Mouse (Mus musculus): Measurements from ENCODE around the gene Ccdc120.
"Not testable (repeated sequence)": the region's sequence is repeated elsewhere in the genome, so short reads cannot be mapped to it uniquely, and the experiment has no call there.

Ccdc120 gene

DNA sequence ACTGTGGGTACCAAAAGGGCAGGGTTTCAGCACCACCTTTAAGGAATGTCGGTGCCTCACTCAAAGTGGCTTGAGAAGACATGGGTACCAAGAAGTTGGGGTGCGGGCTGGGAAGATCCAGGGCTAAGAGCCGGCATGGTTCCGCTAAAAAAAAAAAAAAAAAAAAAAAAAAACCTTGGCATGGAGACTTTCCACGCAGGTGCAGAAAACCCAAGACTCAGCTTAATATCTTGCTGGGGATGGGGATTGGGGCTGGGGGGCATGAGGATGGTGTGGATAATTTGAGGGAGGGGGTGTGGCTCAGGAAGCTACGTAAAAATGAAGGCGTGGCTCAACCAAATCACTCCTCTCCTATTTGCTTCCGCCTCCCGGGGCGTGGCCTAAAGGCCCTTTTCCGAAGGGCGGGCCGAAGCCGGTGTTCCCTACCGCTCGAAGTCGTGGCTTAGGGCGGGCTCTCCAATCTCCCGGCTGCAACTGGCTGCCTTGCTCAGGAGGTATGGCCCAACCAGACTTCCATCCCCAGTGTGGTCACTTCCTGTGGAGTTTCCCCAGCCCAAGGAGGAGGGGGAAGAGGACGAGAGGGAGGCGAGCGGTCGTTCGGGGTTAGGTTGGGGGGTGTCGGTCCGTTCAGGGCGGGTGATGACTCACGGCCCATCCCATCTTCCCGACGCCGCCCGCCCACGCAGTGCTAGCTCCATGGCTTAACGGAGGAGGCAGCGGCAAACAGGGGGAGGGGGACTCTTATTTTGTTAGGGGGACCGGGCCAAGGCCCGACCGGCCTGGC lies 11.6 kb upstream of the Ccdc120 start, which contains the start of gene Tfe3:
TSS of gene Tfe3 (plus strand) at position 424 of the 784 bp plus-strand sequence.
- DNase-seq (ENCODE audit: inconsistent age in 2 of 2, low spot score in 1 of 2): peak; percentile 95

DNA sequence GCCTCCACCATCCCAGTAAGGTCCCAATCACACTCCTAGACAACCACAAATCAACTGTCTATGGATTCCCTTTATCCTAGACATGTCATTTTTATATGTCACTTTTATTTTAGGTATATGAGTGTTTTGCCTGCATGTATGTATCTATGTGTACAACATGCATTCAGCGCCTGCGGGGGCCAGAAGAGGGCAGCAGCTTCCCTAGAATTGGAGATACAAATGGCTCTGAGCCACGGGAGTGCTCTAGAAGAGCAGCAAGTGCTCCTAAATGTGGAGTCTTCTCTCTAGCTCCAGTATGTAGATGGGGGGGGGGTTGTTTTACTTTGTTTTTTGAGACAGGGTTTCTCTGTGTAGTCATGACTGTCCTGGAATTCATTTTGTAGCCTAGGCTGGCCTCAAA lies 2.9 kb upstream of the Ccdc120 start:
- DNase-seq (ENCODE audit: inconsistent age in 2 of 2, low spot score in 1 of 2): not testable (repeated sequence)

DNA sequence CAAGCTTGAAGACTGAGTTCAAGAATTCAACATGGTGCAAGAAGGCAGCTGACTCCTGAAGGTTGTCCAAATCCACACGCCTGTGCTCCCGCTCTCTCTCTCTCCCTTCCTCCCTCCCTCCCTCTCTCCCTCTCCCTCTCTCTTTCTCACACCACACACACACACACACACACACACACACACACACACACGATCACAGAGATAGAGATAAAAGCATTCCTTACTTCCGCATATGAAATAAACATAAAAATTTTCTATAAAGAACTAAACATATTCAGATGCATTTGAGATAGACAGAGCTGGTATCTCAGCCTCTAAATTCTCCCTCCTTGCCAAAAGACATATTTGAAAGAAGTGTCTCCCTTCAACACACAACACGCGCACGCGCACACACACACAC lies 5.3 kb downstream of the Ccdc120 start:
- DNase-seq (ENCODE audit: inconsistent age in 2 of 2, low spot score in 1 of 2): no peak

DNA sequence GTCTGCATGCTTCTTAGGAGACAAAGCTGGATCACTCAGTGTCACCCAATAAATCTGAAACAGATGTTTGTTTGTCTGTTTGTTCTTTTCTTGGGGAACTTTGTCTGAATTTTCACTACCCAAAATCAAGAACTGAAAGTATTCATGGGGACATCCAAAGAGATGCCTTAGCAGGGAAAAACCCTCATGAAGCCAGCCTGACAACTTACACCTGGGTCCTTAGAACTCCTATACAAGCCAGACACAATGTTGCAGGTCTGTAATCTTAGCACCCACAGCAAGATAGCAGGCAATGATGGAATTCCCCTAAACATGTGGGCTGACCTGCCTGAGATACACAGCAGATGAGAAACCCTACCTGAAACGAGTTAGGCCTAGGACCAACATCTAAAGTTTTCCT lies 5.8 kb downstream of the Ccdc120 start:
- DNase-seq (ENCODE audit: inconsistent age in 2 of 2, low spot score in 1 of 2): no peak

DNA sequence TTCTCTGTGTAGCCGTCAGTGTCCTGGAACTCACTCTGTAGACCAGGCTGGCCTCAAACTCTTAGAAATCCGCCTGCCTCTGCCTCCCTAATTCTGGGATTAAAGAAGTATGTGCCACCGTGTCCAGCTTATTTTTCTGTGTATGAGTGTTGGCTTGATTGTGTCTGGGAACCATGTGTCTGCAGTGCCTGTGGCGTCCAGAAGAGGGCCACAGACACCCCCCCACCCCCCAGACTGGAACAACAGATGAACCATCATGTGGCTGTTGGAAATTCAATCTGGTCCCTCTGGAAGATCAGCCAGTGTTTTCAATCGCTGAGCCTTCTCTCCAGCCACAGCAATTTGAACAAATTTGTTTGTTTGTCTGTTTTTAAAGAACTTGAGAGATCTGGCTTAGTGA lies 7.2 kb downstream of the Ccdc120 start:
- no peak for DNase-seq (ENCODE audit: inconsistent age in 2 of 2, low spot score in 1 of 2)

DNA sequence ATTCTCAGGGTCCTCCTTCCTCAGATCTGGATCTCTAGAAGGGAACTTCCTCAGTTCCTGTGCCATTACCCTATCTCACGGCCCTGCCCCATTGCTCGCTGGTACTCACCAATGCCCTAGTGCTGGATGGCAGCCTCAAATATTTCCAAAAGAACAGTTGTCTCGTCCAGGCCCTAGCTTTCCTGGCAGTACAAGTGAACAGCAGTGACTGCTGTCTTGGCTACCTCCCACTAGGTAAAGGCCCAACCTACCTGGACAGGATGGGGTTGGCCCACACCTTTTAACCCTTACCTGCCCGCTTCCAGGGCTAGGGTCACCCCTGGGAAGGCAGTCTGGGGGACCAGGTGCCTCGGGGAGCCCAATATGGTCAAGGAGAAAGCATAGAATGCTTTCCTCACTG lies 9.6 kb downstream of the Ccdc120 start:
- DNase-seq (ENCODE audit: inconsistent age in 2 of 2, low spot score in 1 of 2): no peak

DNA sequence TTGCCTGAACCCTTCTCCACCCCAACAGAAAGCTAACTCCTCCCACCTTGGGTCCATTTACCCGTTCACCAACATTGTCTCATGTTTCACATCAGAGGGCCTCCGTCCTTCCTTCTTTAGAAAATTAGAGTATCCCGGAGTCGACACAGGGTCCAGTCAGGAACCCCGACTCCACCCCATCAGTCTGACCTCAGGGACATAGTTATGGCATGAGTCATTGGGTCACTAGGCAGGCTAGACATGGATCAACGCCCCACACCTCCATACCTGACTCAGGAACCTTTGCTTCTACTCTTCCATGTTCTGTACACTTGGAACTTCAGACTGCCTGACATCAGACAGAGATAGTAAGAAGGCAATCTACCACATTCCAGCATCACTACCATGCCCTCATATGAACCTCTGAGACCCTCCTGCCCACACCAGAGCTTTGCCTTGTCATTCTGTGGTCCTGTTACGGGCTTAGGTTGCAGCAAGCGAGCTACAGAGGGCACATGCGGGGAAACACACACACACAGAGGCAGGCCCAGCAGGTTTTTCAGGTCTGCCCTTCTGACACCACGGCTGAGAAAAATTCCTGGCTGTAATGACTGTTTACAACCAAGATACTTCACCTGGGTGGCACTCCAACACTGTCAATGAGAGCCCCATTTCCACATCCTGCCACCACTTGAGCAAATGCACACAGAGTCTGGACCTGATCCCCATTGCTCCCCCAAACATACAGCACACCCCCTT lies 10.5 kb downstream of the Ccdc120 start:
- no peak for DNase-seq (ENCODE audit: inconsistent age in 2 of 2, low spot score in 1 of 2)

DNA sequence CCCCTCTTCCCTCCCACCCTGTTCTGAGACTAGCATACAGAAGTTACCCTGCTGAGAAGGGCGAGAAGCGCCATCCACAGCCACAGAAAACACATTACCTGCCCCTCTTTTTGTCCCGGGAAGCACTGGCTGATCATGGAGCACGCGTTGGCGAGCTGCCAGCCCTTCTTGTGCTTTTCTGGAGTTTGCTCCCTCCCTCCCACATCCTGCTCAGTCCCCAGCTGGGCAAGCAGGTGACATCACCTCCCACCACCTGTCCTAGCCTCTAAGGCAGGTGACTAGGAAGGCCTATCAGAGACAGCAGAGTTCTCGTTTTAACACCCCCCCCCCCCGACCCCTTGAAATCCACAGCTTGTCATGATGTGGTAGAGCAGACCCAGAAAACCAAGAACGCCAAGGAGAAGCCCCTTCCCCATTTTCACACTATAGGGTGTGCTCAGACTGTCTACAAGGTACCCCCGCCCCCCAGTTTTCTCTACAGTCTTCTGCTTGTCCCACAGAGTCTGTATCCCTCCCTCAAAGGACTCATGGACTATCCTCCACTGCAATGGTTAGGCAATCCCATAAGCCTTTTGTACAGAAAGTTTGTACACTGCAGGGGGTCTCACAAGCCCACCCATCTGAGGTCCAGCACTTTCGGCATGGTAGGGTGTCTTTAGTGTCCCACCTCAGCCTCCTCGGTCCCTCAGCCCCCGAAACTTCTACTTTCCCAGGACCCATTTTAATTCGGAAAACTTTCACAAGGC lies 11.2 kb downstream of the Ccdc120 start:
- DNase-seq (ENCODE audit: inconsistent age in 2 of 2, low spot score in 1 of 2): no peak

DNA sequence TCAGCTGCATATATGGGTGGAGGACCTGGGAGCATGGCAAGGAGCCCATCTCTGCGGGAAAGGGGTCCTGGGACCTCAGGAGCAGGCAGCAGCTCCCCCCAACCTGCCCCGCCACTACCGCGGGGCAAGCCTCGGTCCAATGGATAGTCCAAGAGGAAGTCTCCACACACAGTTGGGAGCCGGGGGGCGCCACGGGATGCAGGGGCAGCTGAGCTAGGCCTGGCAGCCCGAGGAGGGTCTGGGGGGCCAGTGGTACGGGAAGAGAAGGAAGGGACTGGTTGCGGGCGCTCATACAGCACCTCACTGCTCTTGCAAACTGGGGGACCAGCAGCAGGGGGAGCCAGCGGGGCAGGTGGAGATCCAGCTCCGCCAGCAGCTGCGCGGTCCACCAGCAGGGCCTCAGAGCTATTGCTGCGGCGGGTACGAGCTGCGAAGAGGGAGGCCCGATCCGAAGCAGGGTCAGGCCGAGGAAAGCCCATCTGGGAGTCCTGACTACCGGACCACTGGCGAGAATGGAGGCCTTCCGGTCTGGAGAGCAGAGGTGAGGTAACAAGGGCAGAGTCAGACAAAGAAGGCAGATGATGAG lies 17.0 kb downstream of the Ccdc120 start:
- peak; percentile 63 to 79 for DNase-seq (ENCODE audit: inconsistent age in 2 of 2, low spot score in 1 of 2)

DNA sequence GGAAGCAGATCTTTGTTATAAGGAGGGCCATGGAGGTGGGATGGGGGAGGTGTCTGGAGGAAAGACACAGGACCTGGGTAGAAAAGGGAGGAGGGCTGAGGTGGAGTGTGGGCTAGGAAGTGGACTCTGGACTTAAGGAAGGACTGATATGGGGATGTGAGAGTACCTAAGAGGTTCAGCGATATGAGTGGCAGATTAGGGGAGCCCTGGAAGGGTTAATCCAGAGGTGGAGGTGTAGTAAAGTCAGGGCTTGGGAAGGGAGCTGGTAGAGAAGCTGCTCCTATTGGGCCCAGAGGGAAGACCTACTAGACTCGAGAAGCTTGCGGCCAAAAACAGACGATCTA lies 21.8 kb downstream of the Ccdc120 start:
- no peak for DNase-seq (ENCODE audit: inconsistent age in 2 of 2, low spot score in 1 of 2)

DNA sequence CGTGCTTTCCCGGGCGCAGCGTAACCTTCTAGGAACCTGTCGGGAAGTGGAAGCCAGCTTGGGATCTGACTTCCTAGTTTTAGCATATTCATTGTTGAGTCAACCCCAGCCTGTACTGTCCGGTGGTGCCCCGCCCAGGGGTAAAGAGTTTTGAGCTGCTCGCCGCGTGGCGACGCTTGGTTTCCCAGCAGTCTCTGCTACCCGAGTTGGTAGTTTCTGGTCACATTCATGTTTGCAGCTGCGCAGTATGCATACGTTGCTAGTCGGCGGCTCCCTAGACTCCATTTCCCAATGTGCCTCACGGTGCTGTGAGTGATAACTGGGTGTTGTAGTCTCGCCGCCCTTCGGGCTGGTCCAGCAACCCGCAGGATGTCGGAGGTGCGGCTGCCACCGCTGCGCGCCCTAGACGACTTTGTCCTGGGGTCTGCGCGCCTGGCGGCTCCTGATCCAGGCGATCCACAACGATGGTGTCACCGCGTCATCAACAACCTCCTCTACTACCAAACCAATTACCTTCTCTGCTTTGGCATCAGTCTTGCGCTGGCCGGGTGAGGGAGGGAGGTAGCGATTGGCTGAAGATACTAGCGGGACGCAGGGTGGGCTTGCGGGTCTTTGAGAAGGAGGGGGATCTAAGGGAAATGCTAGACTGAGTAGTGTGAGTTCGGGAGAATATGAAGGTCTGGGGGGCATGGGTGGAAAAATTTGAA lies 22.3 kb downstream of the Ccdc120 start, which contains the start of gene Praf2:
TSS of gene Praf2 (plus strand) at position 225 of the 707 bp plus-strand sequence.
- peak; percentile 87 to 90 for DNase-seq (ENCODE audit: inconsistent age in 2 of 2, low spot score in 1 of 2)

DNA sequence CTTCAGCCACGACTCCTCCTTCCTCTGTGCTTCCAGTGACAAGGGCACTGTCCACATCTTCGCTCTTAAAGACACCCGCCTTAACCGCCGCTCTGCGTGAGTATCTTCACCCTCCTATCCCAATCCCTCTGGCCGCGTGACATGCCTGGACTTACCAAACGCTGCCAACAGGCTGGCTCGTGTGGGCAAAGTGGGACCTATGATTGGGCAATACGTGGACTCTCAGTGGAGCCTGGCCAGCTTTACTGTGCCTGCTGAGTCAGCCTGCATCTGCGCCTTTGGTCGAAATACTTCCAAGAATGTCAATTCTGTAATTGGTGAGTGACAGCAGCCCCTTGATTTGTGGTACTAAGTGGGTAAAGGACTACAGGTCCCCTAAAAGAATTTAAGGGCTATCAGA lies 23.5 kb downstream of the Ccdc120 start:
- DNase-seq (ENCODE audit: inconsistent age in 2 of 2, low spot score in 1 of 2): peak; percentile 25 to 49

DNA sequence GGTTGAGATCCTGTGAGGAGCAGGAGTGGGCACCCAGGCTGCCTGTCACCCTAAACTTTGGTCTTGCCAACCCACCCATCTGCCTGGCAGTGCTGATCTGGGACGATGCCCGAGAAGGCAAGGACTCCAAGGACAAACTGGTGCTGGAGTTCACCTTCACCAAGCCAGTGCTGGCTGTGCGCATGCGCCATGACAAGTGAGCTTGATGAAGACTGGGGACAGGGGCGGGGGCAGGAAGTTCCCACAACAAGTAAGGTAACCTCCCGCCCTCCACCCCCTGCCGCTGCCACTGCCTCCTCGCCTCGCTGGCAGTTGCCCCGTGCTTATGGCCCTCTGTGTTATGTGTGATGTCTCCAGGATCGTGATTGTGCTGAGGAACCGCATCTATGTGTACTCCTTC lies 24.9 kb downstream of the Ccdc120 start:
- DNase-seq (ENCODE audit: inconsistent age in 2 of 2, low spot score in 1 of 2): no peak

DNA sequence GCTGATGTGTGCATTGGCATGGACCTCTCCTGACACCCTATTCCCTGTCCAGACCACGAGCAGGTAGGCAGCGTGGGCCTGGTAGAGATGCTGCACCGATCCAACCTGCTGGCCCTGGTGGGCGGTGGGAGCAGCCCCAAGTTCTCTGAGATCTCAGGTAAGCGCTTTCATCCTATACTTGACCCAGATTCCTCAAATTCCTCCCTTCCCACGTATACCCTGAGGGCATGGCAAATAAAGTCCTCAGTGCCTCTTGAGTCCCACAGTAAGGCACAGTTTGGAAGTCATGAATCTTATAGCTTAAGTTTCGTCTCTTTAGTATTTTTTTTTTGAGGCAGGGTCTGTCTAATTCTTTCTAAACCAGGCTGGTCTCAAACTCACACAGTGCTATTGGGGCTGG lies 26.6 kb downstream of the Ccdc120 start:
- no peak for DNase-seq (ENCODE audit: inconsistent age in 2 of 2, low spot score in 1 of 2)

DNA sequence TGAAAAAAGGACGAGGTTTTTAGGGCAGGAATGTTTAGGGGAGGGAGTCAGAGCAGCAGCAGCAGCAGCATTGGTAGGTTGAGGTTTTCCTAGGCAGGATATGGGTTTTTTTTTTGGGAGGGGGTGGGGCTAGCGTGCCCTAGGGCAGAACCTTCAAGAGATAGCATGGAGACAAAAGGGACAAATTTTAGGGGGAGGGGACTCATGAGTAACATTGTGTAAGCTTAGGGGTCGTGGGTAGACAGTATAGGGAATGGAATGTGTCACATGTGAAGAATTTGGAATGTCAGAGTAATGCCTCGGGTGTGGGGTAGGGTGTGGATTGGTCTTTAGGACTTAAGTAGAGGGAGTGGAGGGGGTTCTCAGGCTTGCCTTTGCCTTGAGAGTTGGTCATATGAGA lies 28.0 kb downstream of the Ccdc120 start:
- no peak for DNase-seq (ENCODE audit: inconsistent age in 2 of 2, low spot score in 1 of 2)

DNA sequence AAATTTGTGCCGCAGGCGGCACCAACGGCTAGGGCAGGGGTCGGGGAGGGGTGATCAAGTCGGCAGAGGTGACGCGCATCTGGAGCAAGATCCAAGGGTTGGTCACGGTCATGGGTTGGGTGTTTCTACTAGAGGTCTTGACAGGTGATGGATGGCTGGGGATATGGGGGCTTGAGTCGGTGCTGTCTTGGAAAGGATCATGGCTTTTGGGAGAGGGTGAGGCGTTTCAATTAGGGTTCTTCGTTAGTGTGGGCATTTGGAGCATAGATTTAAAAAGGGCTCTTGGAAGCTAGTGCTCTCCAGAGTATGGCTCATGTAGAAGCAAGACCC lies 28.5 kb downstream of the Ccdc120 start:
- no peak for DNase-seq (ENCODE audit: inconsistent age in 2 of 2, low spot score in 1 of 2)

DNA sequence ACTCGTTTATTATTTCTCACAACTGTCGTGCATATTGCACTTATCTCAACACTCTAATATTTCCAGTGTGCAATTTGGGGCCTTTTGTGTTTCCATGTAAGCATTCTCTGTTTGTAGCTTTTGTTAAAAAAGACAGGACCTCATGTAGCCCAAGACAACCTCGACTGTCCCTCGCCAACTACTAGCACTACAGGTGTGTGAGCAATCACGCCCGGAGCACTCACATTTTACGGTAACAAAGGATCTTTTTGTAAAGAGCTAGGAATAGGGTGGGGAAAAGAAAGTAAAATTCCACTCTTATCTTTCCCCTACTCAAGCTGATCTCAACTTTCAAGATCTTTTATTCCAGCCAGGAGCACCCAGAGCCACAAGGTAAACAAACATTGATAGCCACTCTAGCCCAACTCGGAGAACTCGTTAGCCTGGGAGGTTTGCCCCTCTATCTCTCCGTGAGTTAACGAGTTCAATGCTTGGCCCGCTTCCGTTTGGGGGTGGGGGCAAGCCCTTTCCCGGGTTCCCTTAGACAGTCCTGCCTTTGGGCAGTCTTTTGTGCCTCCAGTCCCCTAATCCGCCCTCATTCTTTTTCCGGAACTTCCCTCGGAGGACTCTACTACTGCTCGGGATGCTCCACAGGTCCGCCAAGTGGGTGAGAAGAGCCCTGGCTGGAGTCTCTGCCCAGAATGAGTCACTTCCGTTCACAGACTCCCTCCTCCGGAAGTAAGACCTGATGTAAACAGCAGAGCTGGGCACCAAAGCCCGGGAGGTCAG lies 29.0 kb downstream of the Ccdc120 start, which contains the start of gene Gm45208:
TSS of gene Gm45208 (plus strand) at position 732 of the 768 bp plus-strand sequence.
- peak; percentile 81 to 90 for DNase-seq (ENCODE audit: inconsistent age in 2 of 2, low spot score in 1 of 2)

DNA sequence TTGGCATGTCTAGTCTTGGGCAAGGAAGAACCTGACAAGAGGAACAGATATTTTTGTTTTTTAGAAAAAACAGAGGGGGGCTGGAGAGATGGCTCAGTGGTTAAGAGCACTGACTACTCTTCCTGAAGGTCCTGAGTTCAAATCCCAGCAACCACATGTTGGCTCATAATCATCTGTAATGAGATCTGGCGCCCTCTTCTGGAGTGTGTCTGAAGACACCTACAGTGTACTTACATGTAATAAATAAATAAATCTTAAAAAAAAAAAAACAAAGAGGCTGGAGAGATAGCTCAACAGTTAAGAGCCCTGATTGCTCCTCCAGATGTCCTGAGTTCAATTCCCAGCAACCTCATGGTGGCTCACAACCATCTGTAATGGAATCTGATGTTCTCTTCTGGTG lies 34.6 kb downstream of the Ccdc120 start:
- not testable (repeated sequence) for DNase-seq (ENCODE audit: inconsistent age in 2 of 2, low spot score in 1 of 2)

DNA sequence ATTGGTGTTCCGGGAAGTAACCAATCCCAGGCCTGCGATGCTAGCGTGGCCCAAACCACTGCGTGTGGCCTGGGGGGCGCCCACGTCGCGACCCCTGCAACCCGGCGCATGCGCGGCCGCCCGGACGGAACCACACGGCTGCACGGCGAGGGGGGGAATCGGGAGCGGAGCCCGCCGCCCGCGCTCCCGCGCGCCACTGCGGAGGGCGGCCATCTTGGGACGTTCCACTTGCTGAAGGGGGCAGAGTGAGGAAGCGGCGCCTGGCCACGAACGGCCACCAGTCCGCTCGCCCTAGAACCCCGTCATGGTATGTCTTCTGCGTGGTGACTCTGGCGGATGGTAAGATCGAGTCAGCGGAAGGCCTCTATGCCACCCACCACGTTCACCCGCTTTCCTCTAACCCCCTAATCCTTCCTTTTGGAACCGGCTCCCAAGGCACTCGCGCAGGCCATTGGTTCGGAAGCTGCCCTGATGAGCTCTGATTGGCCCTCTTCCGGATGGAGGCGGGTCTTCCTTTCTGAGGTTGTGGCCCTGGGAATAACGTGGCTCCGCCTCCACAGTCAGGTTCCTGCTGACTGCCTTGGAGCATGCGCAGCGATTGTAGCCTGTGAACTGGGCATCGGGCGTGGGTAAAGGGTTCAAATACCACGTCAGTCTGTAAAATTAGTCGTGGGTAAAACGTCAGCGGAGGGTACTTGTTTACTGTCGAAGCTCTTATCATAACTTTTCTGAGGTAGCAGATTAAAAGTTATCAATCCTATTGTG lies 36.4 kb downstream of the Ccdc120 start, which contains the start of gene Wdr45:
TSS of gene Wdr45 (plus strand) at position 199 of the 765 bp plus-strand sequence.
- DNase-seq (ENCODE audit: inconsistent age in 2 of 2, low spot score in 1 of 2): peak; percentile 94 to 96
